Mouse (Mus musculus): Measurements from ENCODE around the gene Spg20. TPM values are rescaled to one million over a fixed set of nuclear protein-coding genes. Genes with fewer than 3 reads are reported as not detected.
A peak's percentile ranks its signal among the peaks of the same experiment; 100 is the strongest.

Spg20 gene
- total RNA-seq (2012; rRNA removed), result 17.9 and 18.5 TPM in 2 replicates
- 10 to 100 TPM in 1 of 2 experiments, not detected in 1; 23.3 TPM for polyA plus RNA-seq (2012; ENCODE audit: insufficient read depth in 1 of 2, insufficient read length in 2 of 2, low read depth in 1 of 2, low replicate concordance in 2 of 2, missing spikeins in 1 of 2)

- peak within 1 kb of the TSS; percentile 99 for H3K9ac ChIP-seq (ENCODE audit: control insufficient read depth, low read depth, low read length, poor library complexity, severe bottlenecking)
- peak within 1 kb of the TSS; percentile 82 to 96 for H3K4me3 ChIP-seq (ENCODE audit: control insufficient read depth in 1 of 2, insufficient read depth in 1 of 2, low read depth in 2 of 2, low read length in 2 of 2)
- no peaks in the 10 kb centered on the region; a peak in 1 of 4 replicates for H3K27me3 ChIP-seq (ENCODE audit: control insufficient read depth in 1 of 2, insufficient read depth in 2 of 2, low read length in 2 of 2)
- H3K36me3 ChIP-seq (ENCODE audit: control insufficient read depth in 1 of 2, insufficient read depth in 2 of 2, low read length in 2 of 2), result peaks cover 0 to 9% of the 10 kb centered on the region in 2 experiments; a peak in 2 of 4 replicates
- H3K9me3 ChIP-seq (replicated peaks; ENCODE audit: insufficient read depth, low read length), result no peaks in the 10 kb centered on the region
- TF ChIP-seq ELF1 (IDR thresholded peaks at IDR 0.05; ENCODE audit: low read depth, low read length) (0 out of 2 replicates have a peak, but pooled peaks have one; percentile 19), ZMIZ1 (IDR thresholded peaks at IDR 0.05; ENCODE audit: low read depth, low read length) (peak; percentile 80; the same call in 1 of the 2 replicates), TAL1 (IDR thresholded peaks at IDR 0.05; ENCODE audit: low read length) (no peak), CTCF (IDR thresholded peaks at IDR 0.05 in 2 of 3, conservative IDR thresholded peaks at IDR 0.05 in 1 of 3; ENCODE audit: control insufficient read depth in 1 of 3, insufficient read depth in 1 of 3, low read depth in 2 of 3, low read length in 3 of 3, poor library complexity in 1 of 3, severe bottlenecking in 1 of 3) (peak; percentile 67 to 92 (median 90)), CHD1 (IDR thresholded peaks at IDR 0.05; ENCODE audit: low read depth, low read length) (no peak), E2F4 (IDR thresholded peaks at IDR 0.05; ENCODE audit: borderline replicate concordance, low read depth, low read length) (no peak), RAD21 (IDR thresholded peaks at IDR 0.05; ENCODE audit: low read depth, low read length) (peak; percentile 31), USF1 (IDR thresholded peaks at IDR 0.05; ENCODE audit: low read depth, low read length) (0 out of 2 replicates have a peak, but pooled peaks have one; percentile 10), MAZ (IDR thresholded peaks at IDR 0.05; ENCODE audit: low read depth, low read length) (no peak), HCFC1 (IDR thresholded peaks at IDR 0.05; ENCODE audit: low read depth, low read length) (peak; percentile 77), NELFE (IDR thresholded peaks at IDR 0.05; ENCODE audit: low read depth, low read length) (peak; percentile 94), SMC3 (IDR thresholded peaks at IDR 0.05; ENCODE audit: low read depth, low read length) (peak; percentile 46), RCOR1 (IDR thresholded peaks at IDR 0.05; ENCODE audit: low read depth, low read length) (peak; percentile 22; the same call in 1 of the 2 replicates), MEF2A (IDR thresholded peaks at IDR 0.05; ENCODE audit: extremely low read depth, insufficient replicate concordance, low read depth, low read length, poor library complexity, severe bottlenecking) (no peak), POLR2AphosphoS5 (IDR thresholded peaks at IDR 0.05; ENCODE audit: borderline replicate concordance, low read depth, low read length) (no peak), CHD2 (IDR thresholded peaks at IDR 0.05; ENCODE audit: low read length) (no peak), GABPA (IDR thresholded peaks at IDR 0.05; ENCODE audit: low read depth, low read length) (no peak), TCF12 (IDR thresholded peaks at IDR 0.05; ENCODE audit: low read depth, low read length) (no peak), NRF1 (IDR thresholded peaks at IDR 0.05; ENCODE audit: insufficient read depth, low read depth, low read length, poor library complexity, severe bottlenecking) (peak; percentile 75), POLR2A (IDR thresholded peaks at IDR 0.05; ENCODE audit: control insufficient read depth in 1 of 2, insufficient read depth in 1 of 2, low read depth in 1 of 2, low read length in 2 of 2, poor library complexity in 1 of 2) (peak; percentile 90 to 94), TBP (IDR thresholded peaks at IDR 0.05; ENCODE audit: low read depth, low read length) (0 out of 2 replicates have a peak, but pooled peaks have one; percentile 38), POLR2AphosphoS2 (IDR thresholded peaks at IDR 0.05; ENCODE audit: low read length) (peak; percentile 73; the same call in 1 of the 2 replicates), MXI1 (IDR thresholded peaks at IDR 0.05; ENCODE audit: low read depth, low read length) (no peak; the same call in 1 of the 2 replicates), SIN3A (IDR thresholded peaks at IDR 0.05; ENCODE audit: low read length) (no peak), GATA1 (IDR thresholded peaks at IDR 0.05; ENCODE audit: low read depth, low read length) (no peak)
- H3K79me2 ChIP-seq (ENCODE audit: control insufficient read depth, insufficient read depth, low read length, poor library complexity), result peaks cover 20% of the 10 kb centered on the region
- peaks cover 0 to 2% of the 10 kb centered on the region in 2 experiments; a peak in 2 of 4 replicates for H3K4me1 ChIP-seq (ENCODE audit: control insufficient read depth in 1 of 2, insufficient read depth in 2 of 2, low read length in 2 of 2)
- peak within 1 kb of the TSS; percentile 31; the same call in 1 of the 2 replicates for H3K27ac ChIP-seq (ENCODE audit: control insufficient read depth, low read depth, low read length)
- peak; percentile 90 for DNase-seq (ENCODE audit: low read depth, low spot score)
Measured at GRCm38 (mm10) chr3:55111935-55112709, at the start of gene Spg20. TSS of gene Spg20 (plus strand) at chr3:55112108.
